Mouse (Mus musculus) thymus, adult 2 months (tissue): ENCODE measurements around the gene Tbxas1. TPM values are rescaled to one million over a fixed set of nuclear protein-coding genes. Genes with fewer than 3 reads are reported as not detected.

Source experiments
- DNase-seq: peaks from one replicate; pipeline ENCODE4 v3.0.0; 2021
- H3K27ac ChIP-seq: fragments of 200-500 bp; 2 replicates; pipeline ENCODE4 v1.5.1; 2012; ENCODE audit warnings: low read length, control low read depth; ENCODE audit not compliant: control insufficient read depth, insufficient read depth
- H3K27me3 ChIP-seq: fragments of 200-500 bp; 2 replicates; pipeline ENCODE4 v1.6.1; 2012; ENCODE audit warnings: mild to moderate bottlenecking, low read length, moderate library complexity, mixed read lengths; ENCODE audit not compliant: control insufficient read depth, insufficient read depth
- H3K36me3 ChIP-seq: fragments of 200-500 bp; 2 replicates; pipeline ENCODE4 v1.6.1; 2012; ENCODE audit warnings: mild to moderate bottlenecking, low read length, moderate library complexity; ENCODE audit not compliant: control insufficient read depth, insufficient read depth
- H3K4me1 ChIP-seq: fragments of 200-500 bp; replicated peaks from 2 replicates; pipeline ENCODE4 v1.6.1; 2012; ENCODE audit warnings: low read length; ENCODE audit not compliant: control insufficient read depth, insufficient read depth
- H3K4me3 ChIP-seq: fragments of 200-500 bp; 2 replicates; pipeline ENCODE4 v1.5.1; 2012; ENCODE audit warnings: mild to moderate bottlenecking, low read length, control low read depth, moderate library complexity; ENCODE audit not compliant: control insufficient read depth, insufficient read depth
- CTCF ChIP-seq: fragments of 200-500 bp; IDR thresholded peaks from 2 replicates; pipeline ENCODE4 v1.5.1; 2012; ENCODE audit warnings: mild to moderate bottlenecking, control low read depth, low read length, moderate library complexity, borderline replicate concordance; ENCODE audit not compliant: control insufficient read depth, poor library complexity, insufficient read depth; ENCODE audit errors: extremely low read depth
- POLR2A ChIP-seq: fragments of 200-500 bp; IDR thresholded peaks from 2 replicates; pipeline ENCODE4 v1.6.1; 2012; ENCODE audit warnings: mild to moderate bottlenecking, low read length, control low read depth, moderate library complexity; ENCODE audit not compliant: control insufficient read depth, poor library complexity, insufficient read depth; ENCODE audit errors: extremely low read depth
- WGBS: fragments of 180-500 bp; shearing (Covaris S2); methylation state at CpG from one replicate; pipeline ENCODE4 v1.1.7; 2018; 5-methylcytosine and 5-hydroxymethylcytosine counted together
- polyA plus RNA-seq: library from polyadenylated mRNA; depleted of rRNA; stranded (reverse); fragments of >200 nt; gene quantifications from 2 replicates; pipeline ENCODE4 v1.2.3, GENCODE M21; 2012

Tbxas1 gene
- polyA plus RNA-seq, 1 experiment: 6.0 TPM

DNA sequence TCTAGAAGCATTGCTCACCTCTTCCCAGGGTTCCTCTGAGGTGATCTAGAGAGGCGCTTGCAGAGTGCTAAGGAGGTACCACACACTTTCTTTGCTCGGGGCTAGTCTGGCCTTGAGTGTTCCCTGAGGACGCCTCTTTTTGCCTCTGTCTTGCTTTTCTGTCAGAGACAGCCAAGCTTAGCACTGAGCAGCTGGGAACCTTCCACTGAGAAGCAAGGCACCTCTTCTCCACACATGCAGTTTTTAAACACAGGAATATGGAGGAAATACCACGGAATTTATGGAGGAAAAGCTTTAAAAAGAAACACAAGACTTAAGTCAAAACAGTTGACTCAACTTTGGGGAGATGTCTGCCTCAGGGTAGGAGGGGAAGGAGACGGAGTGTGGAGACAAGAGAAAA is 40.6 kb downstream of the Tbxas1 start:
- Histone ChIP-seq H3K4me3 (no peak overlapping the region), H3K4me1 (no peaks in the 10 kb centered on the region), H3K36me3 (no peaks in the 10 kb centered on the region), H3K27me3 (no peaks in the 10 kb centered on the region), H3K27ac (no peak overlapping the region)
- no peak for DNase-seq
- WGBS: 83% methylated on average over 5 of the region's 5 CpGs
- TF ChIP-seq CTCF (no peak), POLR2A (no peak)

DNA sequence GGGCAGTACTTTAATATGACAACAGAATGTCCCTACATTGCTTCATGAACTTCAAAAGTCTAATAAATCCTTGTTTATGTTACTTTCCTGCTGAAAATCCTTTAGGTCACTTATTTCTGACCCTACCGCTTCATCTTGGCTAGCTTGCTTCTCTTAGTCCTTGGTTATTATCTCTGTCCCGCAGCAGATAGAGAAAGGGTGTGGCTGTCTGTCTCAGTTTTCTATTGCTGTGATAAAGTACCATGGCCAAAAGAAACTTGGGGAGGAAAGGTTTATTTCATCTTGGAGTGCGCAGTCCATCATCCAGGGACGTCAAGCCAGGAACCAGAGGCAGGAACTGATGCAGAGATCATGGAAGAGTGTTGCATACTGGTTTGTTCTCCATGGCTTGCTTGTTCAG is 41.4 kb downstream of the Tbxas1 start:
- Histone ChIP-seq H3K4me3 (no peak overlapping the region), H3K36me3 (no peaks in the 10 kb centered on the region), H3K27ac (no peak overlapping the region), H3K4me1 (no peaks in the 10 kb centered on the region), H3K27me3 (no peaks in the 10 kb centered on the region)
- DNase-seq: no peak
- WGBS: 92% methylated on average over 4 of the region's 4 CpGs
- TF ChIP-seq CTCF (no peak), POLR2A (no peak)

DNA sequence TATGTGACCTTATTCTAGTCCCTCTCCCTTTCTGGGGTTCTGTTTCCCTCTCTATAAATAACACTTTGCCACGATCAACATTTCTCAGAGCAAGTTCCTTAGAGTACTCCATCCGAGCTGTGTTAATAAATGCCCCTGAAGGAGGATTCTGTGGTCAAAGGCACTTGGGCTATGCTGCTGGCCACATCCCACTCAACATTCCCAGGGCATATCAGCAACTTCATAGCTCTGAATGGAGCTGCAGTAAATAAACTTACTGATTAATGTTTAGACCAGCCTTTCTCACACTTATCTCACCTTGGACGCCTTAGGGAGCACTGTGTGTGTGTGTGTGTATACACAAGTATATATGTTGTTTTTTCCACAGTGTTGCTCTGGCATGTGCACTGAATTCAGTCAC is 42.2 kb downstream of the Tbxas1 start:
- no peaks in the 10 kb centered on the region for H3K4me1 ChIP-seq
- TF ChIP-seq CTCF: no peak
- no peak for TF ChIP-seq POLR2A
- H3K27me3 ChIP-seq: no peaks in the 10 kb centered on the region
- no peak overlapping the region for H3K4me3 ChIP-seq
- no peaks in the 10 kb centered on the region for H3K36me3 ChIP-seq
- WGBS: 90% methylated on average over 3 of the region's 3 CpGs
- DNase-seq: no peak
- H3K27ac ChIP-seq: no peak overlapping the region

DNA sequence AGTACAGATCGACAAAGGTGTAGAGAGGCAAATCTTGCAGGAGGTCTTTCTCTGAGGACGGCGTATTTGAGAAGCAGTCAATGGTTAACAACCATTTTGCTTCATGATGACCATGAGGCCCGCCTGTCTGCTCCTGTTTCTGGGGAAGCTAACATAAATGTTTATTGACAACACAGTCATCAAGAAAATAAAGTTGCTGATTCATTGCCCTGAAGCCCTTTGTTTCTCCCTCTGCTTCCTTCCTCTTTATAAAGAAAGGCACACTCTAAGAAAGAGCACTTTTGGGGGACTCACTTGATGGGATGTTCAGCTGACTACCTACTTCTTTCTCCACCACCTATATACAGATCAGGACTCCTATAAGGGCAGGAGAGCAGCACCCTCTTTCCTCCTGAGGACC is 43.5 kb downstream of the Tbxas1 start:
- no peaks in the 10 kb centered on the region for H3K4me1 ChIP-seq
- H3K4me3 ChIP-seq: no peak overlapping the region
- no peak for TF ChIP-seq CTCF
- TF ChIP-seq POLR2A: no peak
- H3K27ac ChIP-seq: no peak overlapping the region
- WGBS: 46% methylated on average over 4 of the region's 4 CpGs
- no peaks in the 10 kb centered on the region for H3K27me3 ChIP-seq
- H3K36me3 ChIP-seq: no peaks in the 10 kb centered on the region
- DNase-seq: no peak

DNA sequence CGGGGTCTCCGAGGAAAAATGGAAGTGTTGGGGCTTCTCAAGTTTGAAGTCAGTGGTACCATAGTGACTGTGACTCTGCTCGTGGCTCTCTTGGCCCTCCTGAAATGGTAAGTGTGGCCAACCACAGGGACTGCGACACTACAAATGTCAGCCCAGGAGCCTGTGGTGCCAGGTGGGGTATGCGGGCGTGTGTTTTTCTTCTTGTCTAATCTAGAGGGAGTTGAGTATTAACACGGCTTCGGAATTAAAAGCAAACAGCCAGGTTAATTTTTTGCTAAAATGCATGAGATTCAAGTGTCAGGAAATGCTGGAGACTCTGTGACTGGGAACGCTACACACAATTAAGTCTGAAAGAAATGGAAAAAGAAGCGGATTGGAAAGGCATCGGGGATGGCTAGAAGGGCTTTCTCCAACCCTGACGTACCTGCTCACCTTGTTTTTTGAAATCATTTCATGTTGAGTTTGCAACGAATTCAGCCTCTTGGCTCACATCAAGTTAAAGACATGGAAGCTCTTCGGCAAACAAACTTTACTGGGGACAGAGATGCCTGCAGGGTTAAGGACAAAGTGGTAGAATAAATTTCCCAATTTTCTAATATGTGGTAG is 44.0 kb downstream of the Tbxas1 start:
- no peak for DNase-seq
- no peak overlapping the region for H3K4me3 ChIP-seq
- no peaks in the 10 kb centered on the region for H3K36me3 ChIP-seq
- H3K27me3 ChIP-seq: no peaks in the 10 kb centered on the region
- H3K27ac ChIP-seq: no peak overlapping the region
- TF ChIP-seq CTCF (no peak), POLR2A (no peak)
- 23% methylated on average over 14 of the region's 14 CpGs for WGBS
- no peaks in the 10 kb centered on the region for H3K4me1 ChIP-seq

DNA sequence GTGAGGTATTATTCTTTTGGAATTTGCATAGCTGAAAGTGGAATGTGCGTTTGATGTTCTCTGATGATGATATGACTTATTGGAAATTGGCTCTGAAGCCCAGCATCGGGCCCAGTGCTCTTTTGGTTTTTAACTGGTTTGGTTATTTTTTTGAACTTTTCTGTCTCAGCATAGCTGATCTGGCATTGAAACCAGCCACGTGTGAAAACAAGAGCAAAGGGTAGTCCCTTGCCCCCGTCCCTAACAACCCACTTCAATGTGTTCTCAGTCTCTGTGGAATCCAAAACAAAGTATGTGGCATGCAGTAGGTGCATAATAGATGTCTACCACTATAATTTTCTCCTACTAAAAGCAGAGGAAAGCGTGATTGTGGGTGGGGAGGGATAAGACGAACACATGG is 44.9 kb downstream of the Tbxas1 start:
- no peak for DNase-seq
- H3K4me1 ChIP-seq: no peaks in the 10 kb centered on the region
- H3K27ac ChIP-seq: no peak overlapping the region
- no peak overlapping the region for H3K4me3 ChIP-seq
- TF ChIP-seq POLR2A: no peak
- no peak for TF ChIP-seq CTCF
- WGBS: 79% methylated on average over 6 of the region's 6 CpGs
- no peaks in the 10 kb centered on the region for H3K36me3 ChIP-seq
- no peaks in the 10 kb centered on the region for H3K27me3 ChIP-seq
